ENCODE assay signal across 14 mouse cellular contexts in genomic region chr12:24895352-24895751, GRCm38 (mm10).
A peak's percentile ranks its signal among the peaks of the same experiment; 100 is the strongest.
DNase-seq lines count a peak whose midpoint lies in the region; ATAC-seq and TF ChIP-seq lines count a peak whose summit lies in the region.
"Had no signal": no experiment of that assay in that cellular context is flagged by ENCODE, and none has a peak within 500 bp of the region (broad histone marks: within the 10 kb centered on the region; RNA-seq: fewer than 3 reads in every experiment).

No protein-coding gene starts in this region.

- H3K36me3 ChIP-seq in lung, embryonic 14.5 days (ENCODE audit: insufficient read depth): peaks cover 13% of the 10 kb centered on the region; the same call in 1 of the 2 replicates
- H3K36me3 ChIP-seq: lung, embryonic 15.5 days had no signal

- no peak overlapping the region for H3K4me3 ChIP-seq in lung, embryonic 14.5 days (ENCODE audit: low read depth, low read length)
- H3K4me3 ChIP-seq: lung, embryonic 15.5 days had no signal

- intact Hi-C loops in heart, postnatal 25 days (cut with DNase I): loop anchor here (5.0 kb wide), 1 partner anchor 47 kb away; no protein-coding TSS in a partner anchor

- no peak for ATAC-seq in lung, embryonic 14.5 days (ENCODE audit: insufficient read depth)
- ATAC-seq: forebrain, embryonic 14.5 days had no signal

- no peak overlapping the region for H3K27ac ChIP-seq in lung, embryonic 14.5 days (ENCODE audit: low read depth)

- H3K4me1 ChIP-seq in lung, embryonic 14.5 days (ENCODE audit: insufficient read depth): peaks cover 7% of the 10 kb centered on the region; the same call in 1 of the 2 replicates

- H3K4me2 ChIP-seq in lung, embryonic 14.5 days: no peak overlapping the region
- H3K4me2 ChIP-seq: lung, embryonic 15.5 days had no signal

- DNase-seq in heart, adult 18-20 months: peak; percentile 25 to 58
- DNase-seq in heart, postnatal 25 days (ENCODE audit: low spot score): no peak
- peak; percentile 57 for DNase-seq in 3T3-L1 (ENCODE audit: low read depth, low spot score)
- DNase-seq in brain, adult 2 months (ENCODE audit: low read depth, low spot score): peak; percentile 37
- peak; percentile 37 for DNase-seq in lung, embryonic 14.5 days
- DNase-seq in thymus, postnatal 25 days: no peak
- no peak for DNase-seq in left cerebral cortex, adult 11 months (ENCODE audit: low spot score)
- no peak for DNase-seq in cerebellum, adult 11-12 months
- DNase-seq: cerebellum, adult 8-10 months; gastrocnemius, postnatal 25 days; midbrain, embryonic 14.5 days; thymus, postnatal 14 days had no signal

- H3K27me3 ChIP-seq in lung, embryonic 14.5 days (ENCODE audit: insufficient read depth, low read length): no peaks in the 10 kb centered on the region
- H3K27me3 ChIP-seq: lung, embryonic 15.5 days had no signal

- no peak overlapping the region for H3K9ac ChIP-seq in lung, embryonic 14.5 days
- H3K9ac ChIP-seq: lung, embryonic 15.5 days had no signal

- TF ChIP-seq CTCF in lung, embryonic 14.5 days (IDR thresholded peaks at IDR 0.05; ENCODE audit: low read depth): no peak

- H3K9me3 ChIP-seq in lung, embryonic 14.5 days (ENCODE audit: low read depth, low read length): no peaks in the 10 kb centered on the region
- H3K9me3 ChIP-seq: lung, embryonic 15.5 days had no signal

- WGBS in lung, embryonic 14.5 days: 76% methylated on average over 5 of the region's 5 CpGs

Comparison
In these comparisons a context has a peak if more than half of its experiments do, and no peak if none do; other contexts are left out.
1. DNase-seq: peak in heart, adult 18-20 months (2 of 2), 3T3-L1 (single experiment), brain, adult 2 months (single experiment) and lung, embryonic 14.5 days (single experiment); none in heart, postnatal 25 days (single experiment), thymus, postnatal 25 days (single experiment), left cerebral cortex, adult 11 months (single experiment) and cerebellum, adult 11-12 months (single experiment).